Mouse (Mus musculus) kidney, embryonic 15.5 days (tissue): ENCODE results near the gene Cldn20. TPM values are rescaled to one million over a fixed set of nuclear protein-coding genes. Genes with fewer than 3 reads are reported as not detected.

Experiments
- polyA plus RNA-seq: library from polyadenylated mRNA; unstranded; fragments of >200 nt; fragmentation: Nextera tagmentation; extraction: Ambion mirVana; gene quantifications from 2 replicates; pipeline ENCODE4 v1.2.1, GENCODE M21; 2015

Gene Cldn20
- polyA plus RNA-seq, 1 experiment from 2014 or later, result 0.42 TPM

Other genes starting within 250 kb of the Cldn20 start
- 4.5 and 5.0 TPM in 2 replicates for gene Tiam2, start 206.0 kb upstream of the Cldn20 start, polyA plus RNA-seq
- 16.8 and 17.3 TPM in 2 replicates for gene Tfb1m, start 25.2 kb downstream of the Cldn20 start, polyA plus RNA-seq
- 0.09 TPM in 1 of 2 replicates, not detected in the other for gene Nox3, start 163.7 kb downstream of the Cldn20 start, polyA plus RNA-seq